Mouse (Mus musculus) gastrocnemius, adult 18-20 months (tissue): ENCODE results near the gene Suclg2. TPM values are rescaled to one million over a fixed set of nuclear protein-coding genes. Genes with fewer than 3 reads are reported as not detected.

Experiments
- DNase-seq: peaks from one replicate; pipeline ENCODE4 v3.0.0; 2021; ENCODE audit warnings: low spot score
- total RNA-seq, 2 experiments: library from RNA; stranded (reverse); gene quantifications; 2 replicates each; pipeline ENCODE4 v1.2.3; 2021

Suclg2 gene
- total RNA-seq, 2 experiments from 2014 or later = 52.1 to 53.8 TPM

DNA sequence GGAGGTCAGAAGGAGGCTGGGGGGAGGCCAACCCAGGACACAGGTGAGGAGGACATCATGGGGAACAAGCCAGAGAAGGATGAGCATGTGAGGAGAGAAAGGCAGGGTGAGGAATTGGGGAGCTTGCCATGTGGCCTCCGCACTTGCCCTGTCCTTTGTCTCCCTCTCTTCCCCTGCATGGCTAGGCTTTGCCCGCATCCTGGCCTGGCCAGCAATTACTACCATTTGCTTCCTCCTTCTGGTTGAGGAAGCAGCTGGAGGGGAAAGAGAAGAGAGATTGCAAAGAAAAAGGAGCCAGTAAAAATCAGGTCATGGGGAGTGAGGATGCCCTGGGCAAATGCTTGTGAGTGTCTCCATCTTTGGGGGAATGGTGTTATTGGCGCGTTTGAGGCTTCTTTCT is 234.9 kb downstream of the Suclg2 start:
- DNase-seq = no peak

DNA sequence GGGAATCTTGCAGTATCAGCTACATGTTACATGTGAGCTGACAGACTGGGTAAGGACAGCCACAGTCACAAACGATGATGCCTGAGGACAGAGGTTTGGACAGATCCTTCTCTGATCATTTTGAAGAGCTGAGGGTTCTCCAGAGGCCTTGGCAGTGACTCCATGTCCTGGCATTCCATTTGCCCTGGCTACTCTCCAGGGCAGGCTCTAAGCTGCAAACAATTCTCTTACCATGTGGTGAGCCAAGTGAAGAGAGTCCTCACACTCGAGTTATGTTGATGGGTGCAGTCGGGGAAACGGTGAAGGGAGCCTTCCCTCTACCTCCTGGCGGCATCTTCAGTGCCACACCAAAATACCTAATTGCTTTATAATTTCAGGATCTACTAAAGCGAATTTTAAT is 235.5 kb downstream of the Suclg2 start:
- peak; percentile 15 for DNase-seq

GRCm38 (mm10) chr6:95479801-95480200 is 238.8 kb downstream of the Suclg2 start:
- no peak for DNase-seq

DNA sequence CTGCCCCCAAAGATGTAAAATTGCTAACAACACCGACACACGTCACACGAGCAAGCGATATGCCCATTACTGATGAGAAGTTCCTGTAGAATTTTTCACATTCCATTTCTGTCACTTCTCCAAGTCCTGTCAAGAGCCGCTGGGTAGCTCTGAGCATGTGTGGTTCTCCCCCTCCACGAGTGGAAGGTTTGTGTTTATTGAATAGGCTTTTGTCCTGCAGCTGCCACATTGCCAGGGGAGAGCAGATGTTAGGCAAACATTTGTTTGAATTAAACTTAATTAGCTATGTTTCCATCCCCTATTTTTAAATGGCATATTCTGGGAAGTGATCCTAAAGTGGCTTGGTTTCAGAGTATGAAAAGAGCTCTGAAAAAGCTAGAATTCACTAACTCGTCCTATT is 249.1 kb downstream of the Suclg2 start:
- no peak for DNase-seq

- no peak for DNase-seq
Measured at GRCm38 (mm10) chr6:95465322-95465721, 253.3 kb downstream of the Suclg2 start.

DNA sequence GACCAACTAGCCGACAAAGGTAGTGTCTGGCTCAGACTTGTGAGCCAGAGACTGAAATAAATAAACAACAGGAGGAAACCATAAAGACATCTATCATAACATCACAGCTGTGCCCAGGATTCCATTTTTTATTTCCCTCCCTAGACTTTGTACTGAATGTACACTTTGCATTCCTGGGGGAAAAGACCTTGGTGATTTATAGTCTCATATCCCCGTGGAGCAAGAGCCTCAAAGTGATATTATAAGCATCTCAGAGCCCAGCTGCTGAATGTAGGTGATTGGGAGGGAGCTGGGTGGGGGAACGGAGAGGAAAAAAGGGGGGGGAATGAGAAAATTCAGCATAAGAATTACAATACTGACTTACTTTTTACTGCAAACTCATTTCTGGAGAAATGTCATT is 259.2 kb downstream of the Suclg2 start:
- no peak for DNase-seq

- DNase-seq = no peak
Measured at GRCm38 (mm10) chr6:95446151-95446550, 272.4 kb downstream of the Suclg2 start.

GRCm38 (mm10) chr6:95445036-95445435 is 273.6 kb downstream of the Suclg2 start:
- DNase-seq = peak; percentile 24
